Mouse (Mus musculus) heart, adult 2 months (tissue): ENCODE results near the gene Polr3c.

Experiments
- CTCF ChIP-seq: fragments of 200-600 bp; IDR thresholded peaks from 2 replicates; pipeline ENCODE4 v1.8.1; 2022; ENCODE audit warnings: antibody characterized with exemption, mild to moderate bottlenecking, moderate library complexity
- EP300 ChIP-seq: fragments of 200-500 bp; IDR thresholded peaks from 2 replicates; pipeline ENCODE4 v1.6.1; 2011; ENCODE audit warnings: low read depth, low read length, control low read depth; ENCODE audit not compliant: insufficient read depth
- POLR2A ChIP-seq: fragments of 200-500 bp; IDR thresholded peaks from 2 replicates; pipeline ENCODE4 v1.6.1; 2011; ENCODE audit warnings: mild to moderate bottlenecking, low read depth, low read length, control low read depth; ENCODE audit not compliant: insufficient read depth

GRCm38 (mm10) chr3:96730785-96731184, 3.4 kb upstream of the Polr3c start:
- TF ChIP-seq POLR2A (no peak), CTCF (no peak), EP300 (no peak)
